Mouse (Mus musculus) mesoderm, embryonic 11.5 days (tissue): ENCODE data around the gene Smo.

Experiments used
- DNase-seq: peaks from one replicate; pipeline ENCODE4 v3.0.0-alpha.2; 2012; ENCODE audit warnings: low read depth, low spot score

Gene Smo

GRCm38 (mm10) chr6:29735336-29735688 lies at the start of gene Smo:
TSS of gene Smo (plus strand) at chr6:29735503.
- peak; percentile 94 for DNase-seq

GRCm38 (mm10) chr6:29685952-29686351 lies 49.4 kb upstream of the Smo start:
- no peak for DNase-seq

- DNase-seq, result no peak
These were observed 45.8 kb upstream of the Smo start for GRCm38 (mm10) chr6:29689458-29689857.

- peak; percentile 90 for DNase-seq
These were observed 41.4 kb upstream of the Smo start, which contains the start of gene Tspan33 for GRCm38 (mm10) chr6:29693953-29694352. TSS of gene Tspan33 (plus strand) at chr6:29694222.

GRCm38 (mm10) chr6:29694375-29695289 lies 40.7 kb upstream of the Smo start:
- no peak for DNase-seq

- no peak for DNase-seq
These were observed 40.0 kb upstream of the Smo start for GRCm38 (mm10) chr6:29695290-29695674.

- no peak for DNase-seq
These were observed 39.3 kb upstream of the Smo start for GRCm38 (mm10) chr6:29695975-29696374.

- DNase-seq, result no peak
These were observed 38.2 kb upstream of the Smo start for GRCm38 (mm10) chr6:29697139-29697538.

GRCm38 (mm10) chr6:29697548-29697947 lies 37.8 kb upstream of the Smo start:
- no peak for DNase-seq

GRCm38 (mm10) chr6:29699085-29699745 lies 36.1 kb upstream of the Smo start:
- no peak for DNase-seq

- no peak for DNase-seq
These were observed 34.3 kb upstream of the Smo start for GRCm38 (mm10) chr6:29701051-29701450.

- no peak for DNase-seq
These were observed 33.2 kb upstream of the Smo start for GRCm38 (mm10) chr6:29702126-29702525.

- DNase-seq, result no peak
These were observed 31.2 kb upstream of the Smo start for GRCm38 (mm10) chr6:29704143-29704542.

- peak; percentile 55 for DNase-seq
These were observed 27.4 kb upstream of the Smo start for GRCm38 (mm10) chr6:29707902-29708301.

GRCm38 (mm10) chr6:29711318-29711717 lies 24.0 kb upstream of the Smo start:
- no peak for DNase-seq

- DNase-seq, result peak; percentile 72
These were observed 23.2 kb upstream of the Smo start for GRCm38 (mm10) chr6:29712011-29712584.

GRCm38 (mm10) chr6:29716624-29717365 lies 18.5 kb upstream of the Smo start:
- no peak for DNase-seq

- no peak for DNase-seq
These were observed 17.8 kb upstream of the Smo start for GRCm38 (mm10) chr6:29717541-29717940.

- DNase-seq, result no peak
These were observed 17.3 kb upstream of the Smo start for GRCm38 (mm10) chr6:29717952-29718521.

- DNase-seq, result peak; percentile 57
These were observed 16.4 kb upstream of the Smo start for GRCm38 (mm10) chr6:29718894-29719329.

GRCm38 (mm10) chr6:29721890-29722289 lies 13.4 kb upstream of the Smo start:
- no peak for DNase-seq
